Mouse (Mus musculus): ENCODE results near the gene Naaladl2. TPM values are rescaled to one million over a fixed set of nuclear protein-coding genes. Genes with fewer than 3 reads are reported as not detected.
A peak's percentile ranks its signal among the peaks of the same experiment; 100 is the strongest.
"Not testable (repeated sequence)": the region's sequence is repeated elsewhere in the genome, so short reads cannot be mapped to it uniquely, and the experiment has no call there.

Gene Naaladl2
- 1 to 10 TPM; 3.9 to 4.9 TPM for total RNA-seq (2021)
- long read RNA-seq, experiment 1, partial matches to known transcripts = 4 of 12 reads
- long read RNA-seq, experiment 1, other reads (novel, unspliced or antisense) = 7 of 12 reads
- long read RNA-seq, experiment 2 = 0 reads

DNA sequence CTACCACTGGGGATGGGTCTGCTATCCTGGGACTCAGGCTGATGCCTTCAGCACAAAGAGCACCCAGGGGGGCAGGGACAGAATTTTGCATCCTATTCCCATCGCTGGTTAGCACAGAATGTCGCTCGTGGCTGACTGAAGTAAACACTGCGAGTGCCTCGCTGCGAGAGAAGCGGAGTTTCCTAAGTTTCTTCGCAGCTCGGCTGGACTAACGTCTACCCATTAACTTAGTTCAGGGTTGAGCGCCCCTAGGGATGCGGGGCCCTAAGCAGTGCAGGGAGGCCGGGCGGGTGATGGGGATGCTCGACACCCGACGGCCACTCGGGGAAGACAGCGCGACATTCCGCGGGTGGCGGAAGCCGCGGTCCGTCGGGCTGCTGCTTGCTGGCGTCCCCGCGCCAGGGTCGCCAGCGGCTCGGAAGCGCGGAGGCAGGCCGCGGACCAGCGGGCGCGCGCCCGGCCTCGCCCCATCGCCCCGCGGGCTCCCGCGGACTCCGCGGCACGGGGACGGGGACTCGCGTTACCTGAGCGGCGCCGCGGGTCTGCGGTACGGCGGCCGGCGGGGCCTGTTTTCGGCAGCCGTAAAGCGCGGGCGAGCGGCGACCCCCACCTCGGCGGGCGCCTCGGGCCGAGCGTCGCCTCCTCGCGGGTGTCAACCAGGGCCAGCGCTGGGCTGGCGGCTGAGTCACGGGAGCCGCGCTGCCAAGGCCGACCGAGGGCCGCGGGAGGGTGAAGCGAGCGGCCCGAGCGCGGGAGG, at the start of gene Naaladl2:
Gene Naaladl2 (minus strand): TSS at position 707 of the 757 bp plus-strand sequence.
- DNase-seq = peak; percentile 73

DNA sequence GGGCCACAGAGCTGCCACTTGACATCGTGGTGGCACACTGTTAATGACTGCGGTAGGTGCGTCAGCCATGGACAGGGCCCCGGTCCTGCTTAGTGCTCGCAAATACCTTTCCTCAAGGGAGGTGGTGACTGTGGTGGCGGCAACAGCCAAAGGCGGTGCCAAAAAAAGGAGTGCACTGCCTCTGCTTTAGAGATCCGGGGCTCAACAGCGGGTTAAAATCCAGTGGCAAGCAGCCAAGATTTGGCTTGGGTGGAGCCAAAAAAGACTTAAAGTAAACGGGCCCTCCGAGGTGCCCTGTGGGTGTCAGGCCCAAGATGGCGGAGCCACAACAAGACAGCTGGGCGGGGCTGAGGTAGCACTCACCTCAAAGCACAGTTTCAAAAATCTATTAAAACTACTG, 7.7 kb upstream of the Naaladl2 start:
- DNase-seq = no peak

DNA sequence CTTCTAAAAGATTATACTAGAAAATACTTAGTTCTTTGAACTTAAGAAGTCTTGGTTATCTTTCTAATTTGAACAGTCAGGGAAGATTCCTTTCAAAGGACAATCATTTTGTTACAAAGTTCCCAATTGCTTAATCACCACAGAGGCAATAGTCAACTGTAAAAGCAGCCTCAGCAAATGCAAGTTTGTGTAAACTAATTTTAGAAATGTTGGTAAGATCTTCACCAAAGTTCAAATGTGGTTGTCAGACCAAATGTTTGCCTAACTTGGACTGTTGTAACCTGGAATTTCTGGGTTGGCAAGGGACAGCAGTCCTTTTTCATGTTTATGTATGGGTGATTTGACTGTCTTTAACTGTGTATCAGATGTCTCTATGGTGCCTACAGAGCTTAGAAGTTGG, 3.2 kb upstream of the Naaladl2 start:
- no peak for DNase-seq

DNA sequence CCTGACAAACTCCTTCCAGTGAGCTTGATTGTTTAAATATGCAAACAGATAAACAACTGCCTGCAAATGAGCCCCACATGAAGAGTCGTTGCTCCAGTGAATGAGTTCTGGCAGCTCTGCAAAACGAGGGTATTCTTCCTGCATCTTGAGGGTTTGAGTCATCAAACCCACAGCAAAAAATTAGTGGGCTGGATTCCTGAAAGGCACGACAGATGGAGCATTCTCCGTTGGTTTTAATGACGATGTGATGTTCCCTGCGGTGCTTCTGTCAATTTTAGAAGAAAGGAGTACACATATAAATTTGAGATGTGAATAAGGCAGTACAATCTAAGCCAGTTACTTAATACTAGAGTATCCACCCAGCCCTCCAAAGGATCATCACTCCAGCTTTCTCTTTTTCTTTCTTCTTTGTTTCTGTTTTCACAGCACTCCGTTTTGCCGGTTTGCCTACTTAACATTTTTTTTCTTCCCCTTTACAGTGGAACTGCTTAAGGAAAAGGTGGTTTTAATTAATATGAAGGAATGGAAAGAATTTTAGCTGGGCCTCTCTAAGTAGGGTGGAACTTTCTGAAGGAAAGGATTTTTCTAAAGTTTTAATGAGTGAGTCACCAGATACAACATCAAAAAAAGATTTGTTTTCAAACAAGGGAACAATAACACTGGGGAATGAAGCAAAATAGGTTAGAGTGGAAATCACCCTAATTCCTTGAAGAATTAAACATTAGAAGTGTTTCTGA, 1.1 kb upstream of the Naaladl2 start:
- DNase-seq = no peak

DNA sequence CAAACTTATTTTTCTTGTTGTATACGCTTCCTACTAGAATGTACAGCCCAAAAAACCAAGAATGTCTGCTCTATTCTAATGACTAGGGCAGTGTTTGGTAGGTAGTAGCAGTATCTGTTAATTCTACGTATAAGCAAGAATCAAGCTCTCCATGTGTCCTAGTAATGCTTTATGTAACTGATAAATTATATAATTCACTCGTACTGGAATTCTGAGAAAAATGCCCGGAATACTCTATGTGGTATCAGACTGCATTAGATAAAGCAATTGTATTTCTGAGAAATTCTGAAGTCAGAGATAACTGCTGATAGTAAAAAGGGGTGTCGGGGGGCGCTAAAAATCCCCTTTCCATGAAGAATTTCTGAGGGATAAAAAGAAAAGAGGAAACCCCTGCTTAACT, 950 bp downstream of the Naaladl2 start:
- no peak for DNase-seq

DNA sequence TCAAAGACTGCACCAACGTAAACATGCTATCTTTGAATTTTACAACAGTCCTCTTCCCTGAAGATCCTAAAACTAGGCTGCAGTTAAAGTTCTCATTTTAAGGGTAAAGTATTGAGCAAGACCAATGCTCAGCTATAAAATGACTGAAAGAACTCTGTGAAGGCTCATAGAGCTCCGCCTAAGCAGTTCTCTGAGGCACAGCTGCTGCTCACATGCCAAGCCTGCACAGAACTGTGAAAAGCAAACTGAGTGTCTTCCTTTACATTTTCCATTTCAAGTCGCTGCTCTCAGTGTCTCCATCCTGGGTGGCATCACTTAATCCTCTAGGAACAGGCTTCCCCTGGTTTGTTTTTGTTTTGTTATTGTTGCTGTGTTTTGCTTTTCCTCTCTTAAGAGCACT, 12.2 kb downstream of the Naaladl2 start:
- DNase-seq = no peak

DNA sequence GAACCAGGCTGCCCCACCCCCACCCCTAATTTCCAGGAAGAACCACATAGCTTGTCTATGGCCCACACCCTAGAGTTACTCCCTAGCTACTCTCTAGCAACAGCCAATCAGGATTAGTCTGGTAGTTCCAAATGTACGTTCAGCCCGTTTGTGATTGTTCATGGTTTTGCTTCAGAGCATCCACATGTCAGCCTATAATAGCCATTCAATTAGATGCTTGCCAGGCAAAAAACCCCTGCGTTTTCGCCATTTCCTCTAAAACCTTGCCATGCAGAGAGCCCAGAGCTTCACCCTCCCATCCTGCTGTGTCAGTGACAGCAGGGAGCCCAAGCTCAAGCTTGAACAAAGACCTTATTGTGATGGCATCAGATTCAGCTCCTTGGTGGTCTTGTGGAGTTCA, 16.2 kb downstream of the Naaladl2 start:
- no peak for DNase-seq

DNA sequence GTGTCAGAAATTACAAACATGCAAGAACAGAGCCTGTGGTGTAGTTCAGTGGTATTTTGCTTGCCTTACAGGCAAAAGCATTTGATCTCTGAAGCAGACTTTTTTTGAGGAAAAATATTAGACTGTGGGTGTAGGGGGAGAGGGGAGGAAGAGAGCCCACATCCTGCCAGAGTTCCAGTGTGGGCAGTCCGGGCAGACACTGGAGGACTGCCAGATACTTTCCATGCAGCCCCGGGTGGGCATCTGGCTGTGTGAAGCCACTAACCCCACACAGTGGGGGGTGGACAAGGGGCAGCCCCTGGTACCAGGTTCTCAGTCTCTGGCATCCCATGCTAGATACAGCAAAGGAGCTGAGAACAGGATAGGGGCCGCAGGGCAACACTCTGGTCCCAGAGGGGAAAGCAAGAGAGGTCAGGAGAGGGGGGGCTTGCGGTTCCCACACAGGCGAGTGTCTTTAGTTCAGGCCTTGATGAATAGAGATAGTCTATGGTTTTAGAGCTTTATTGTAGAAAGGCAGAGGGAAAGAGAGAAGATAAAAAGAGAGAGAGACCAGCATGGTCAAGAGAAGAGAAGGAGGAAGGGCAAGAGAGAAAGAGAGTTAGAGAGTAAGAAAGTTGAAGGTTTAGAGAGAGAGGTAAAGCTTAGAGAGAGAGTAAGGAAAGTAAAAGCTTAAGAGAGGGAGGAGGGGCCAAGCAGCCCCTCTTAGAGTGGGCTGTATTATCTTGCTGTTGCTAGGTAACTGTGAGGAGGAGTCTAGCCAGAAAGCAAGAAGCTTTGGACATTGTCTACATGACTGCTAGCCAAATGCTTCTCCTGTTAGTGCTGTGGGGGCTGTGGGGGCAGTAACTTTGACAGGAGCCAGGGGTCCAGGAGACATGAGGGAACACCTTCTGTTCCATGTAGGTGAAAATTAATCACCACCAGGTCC, 18.9 kb downstream of the Naaladl2 start:
- DNase-seq = no peak

DNA sequence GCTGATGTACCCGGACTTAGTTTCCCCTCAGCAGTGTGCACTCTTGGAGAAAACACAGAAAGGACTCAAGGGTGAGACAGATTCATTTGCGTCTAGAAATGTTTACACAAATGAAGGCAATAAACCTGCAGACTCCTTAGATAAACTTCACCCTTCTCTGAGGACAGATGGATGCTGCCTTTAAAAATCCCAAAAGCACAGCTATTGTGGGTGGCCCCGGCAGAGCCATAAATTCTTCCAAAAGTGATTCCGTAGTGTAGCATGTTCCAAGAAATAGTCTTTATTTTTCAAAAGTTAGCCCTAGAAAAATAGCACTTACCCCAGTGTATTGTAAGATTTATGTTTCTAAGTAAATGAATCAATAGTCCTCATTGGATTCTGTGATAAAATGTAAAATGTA, 31.0 kb downstream of the Naaladl2 start:
- DNase-seq = no peak

DNA sequence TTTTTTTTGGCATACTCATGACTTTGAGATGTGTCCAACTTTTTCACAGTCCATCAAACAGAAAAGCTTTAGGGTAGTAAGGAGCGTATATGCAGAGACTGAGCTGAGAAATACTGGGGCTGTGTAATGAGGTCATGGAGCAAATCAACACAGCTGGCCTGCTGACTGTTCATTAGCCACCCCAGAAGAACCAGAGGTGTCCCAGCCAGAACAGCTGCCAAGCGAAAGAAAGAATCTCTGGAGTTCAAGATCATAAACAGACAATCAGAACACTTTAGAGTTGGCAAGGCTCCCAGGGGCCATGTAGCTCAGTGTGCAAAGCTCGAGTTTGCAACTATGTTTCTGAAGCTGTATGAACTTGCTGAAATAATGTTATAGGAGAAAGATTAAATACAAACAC, 35.1 kb downstream of the Naaladl2 start:
- DNase-seq = peak; percentile 5

DNA sequence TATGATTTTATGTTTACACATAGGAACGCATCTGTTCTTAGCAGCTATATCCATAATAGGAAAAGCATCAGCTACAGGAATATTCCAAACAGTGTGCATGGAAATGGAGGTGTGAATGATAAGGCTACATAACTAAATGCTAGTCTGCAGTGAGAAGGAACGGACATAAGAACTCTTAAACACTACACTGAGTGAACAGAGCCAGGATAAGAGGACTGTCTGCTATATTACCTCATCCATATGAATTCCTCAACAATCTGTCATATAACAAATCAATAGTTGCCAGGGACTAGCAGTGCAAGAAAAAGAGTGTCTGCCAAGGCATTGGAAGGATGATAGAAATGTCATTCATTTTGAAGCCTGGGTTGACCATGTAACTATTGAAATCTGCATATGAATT, 51.1 kb downstream of the Naaladl2 start:
- DNase-seq = no peak

DNA sequence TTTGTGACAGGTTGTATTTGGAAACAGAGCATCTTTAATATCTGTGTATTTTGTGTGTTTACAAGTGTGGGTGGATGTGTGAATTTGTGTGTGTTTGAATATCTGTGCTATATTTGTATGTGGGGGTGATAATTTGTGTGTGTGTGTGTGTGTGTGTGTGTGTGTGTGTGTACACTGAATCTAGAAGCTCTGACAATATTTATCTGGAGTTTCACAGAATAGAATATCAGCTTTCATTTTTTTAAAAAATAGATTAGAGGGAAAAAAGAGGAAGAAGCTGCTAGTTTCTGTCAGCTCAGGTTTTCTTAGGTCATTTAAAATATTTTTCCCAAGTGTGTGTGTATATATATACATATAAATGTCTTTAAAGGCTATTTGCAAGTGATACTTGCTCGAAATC, 68.3 kb downstream of the Naaladl2 start:
- no peak for DNase-seq

DNA sequence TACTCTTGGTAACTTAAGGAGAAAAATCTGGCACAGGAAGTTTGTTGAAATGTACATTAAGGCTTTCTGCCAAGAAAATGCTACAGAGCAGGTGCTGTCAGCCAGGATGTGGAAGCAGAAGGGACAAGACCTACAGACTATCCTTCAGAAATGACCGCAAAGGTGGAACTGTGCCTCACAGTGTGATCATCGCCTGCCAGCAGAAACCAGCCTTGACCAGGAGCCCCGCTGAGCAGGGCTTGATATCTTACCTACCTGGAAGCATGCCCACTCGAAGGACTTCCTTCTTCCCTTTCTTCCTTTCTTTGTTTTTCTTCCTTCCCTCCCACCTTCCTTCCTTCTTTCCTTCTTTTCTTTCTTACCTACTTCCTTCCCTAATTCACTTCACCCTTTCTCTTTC, 69.8 kb downstream of the Naaladl2 start:
- DNase-seq = no peak

DNA sequence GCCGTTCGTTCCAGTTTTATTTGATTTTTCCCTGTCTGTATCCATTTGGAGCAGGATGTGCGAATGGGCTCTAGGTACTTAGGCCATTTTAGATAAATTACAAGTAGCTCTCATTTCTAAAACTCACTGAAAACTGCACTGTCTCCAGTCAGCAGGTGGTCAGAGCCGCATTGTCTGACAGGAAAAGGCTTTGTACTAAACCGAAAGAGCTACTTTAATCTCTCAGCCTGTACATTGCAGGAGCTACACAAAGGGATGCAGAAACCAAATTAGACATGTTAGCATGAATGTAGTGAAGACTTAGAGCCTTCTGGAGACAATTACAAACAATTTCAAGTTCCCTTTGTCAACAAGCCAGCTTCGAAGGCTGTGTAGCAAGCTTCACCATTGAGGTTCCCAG, 70.2 kb downstream of the Naaladl2 start:
- DNase-seq = no peak

DNA sequence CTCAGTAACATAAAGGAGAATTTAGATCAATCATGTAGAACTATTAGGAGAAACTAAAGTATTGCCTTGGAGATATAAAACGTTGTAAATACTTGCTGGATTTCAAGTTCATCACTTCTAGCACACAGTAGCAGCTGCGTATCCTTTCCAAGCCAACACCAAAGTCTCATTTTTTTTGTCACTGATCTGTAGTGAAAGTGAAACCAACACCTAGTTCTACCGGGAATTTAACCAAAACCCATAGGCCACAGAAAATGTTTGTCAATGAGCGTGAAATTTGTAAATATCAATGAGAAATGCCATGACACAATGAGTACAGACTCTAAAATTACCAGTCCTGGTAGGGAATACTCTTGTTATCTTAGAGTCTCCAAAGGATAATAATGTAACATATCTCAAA, 80.8 kb downstream of the Naaladl2 start:
- no peak for DNase-seq

DNA sequence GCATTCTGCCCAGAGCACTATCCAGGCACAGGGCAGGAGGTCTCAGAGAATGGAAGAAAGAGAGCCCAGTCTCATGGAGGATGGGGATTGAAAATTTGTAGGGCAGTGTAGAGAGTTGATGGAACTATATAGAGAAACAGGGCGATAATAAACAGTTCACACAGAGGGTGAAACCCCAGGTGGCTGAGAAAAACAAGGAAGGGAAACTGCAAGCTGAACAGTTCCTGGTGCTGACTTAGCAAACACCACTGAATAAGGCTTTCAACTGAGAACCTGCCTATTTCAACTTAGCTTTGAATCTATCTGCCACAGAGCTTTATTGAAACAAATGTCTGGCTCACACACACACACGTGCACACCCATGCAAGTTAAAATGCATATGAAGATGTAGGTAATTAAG, 91.1 kb downstream of the Naaladl2 start:
- DNase-seq = no peak

DNA sequence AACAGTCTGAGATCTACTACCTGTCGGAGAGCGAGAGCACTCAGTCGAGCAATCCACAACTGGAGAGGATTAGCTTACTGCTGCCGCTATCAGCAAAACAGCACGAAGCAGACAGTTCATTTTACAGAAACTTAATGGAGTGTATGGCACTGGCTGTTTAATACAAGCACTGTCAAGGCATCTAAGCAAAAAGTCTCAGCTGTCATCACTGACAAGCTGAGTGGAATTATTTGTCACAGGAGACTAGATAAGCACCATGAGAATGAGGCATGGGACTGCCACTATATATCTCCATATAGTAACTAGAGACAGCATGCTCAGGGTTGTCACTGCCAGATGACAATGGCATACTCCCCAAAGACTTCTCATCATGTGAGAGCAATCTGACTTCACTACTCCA, 124.1 kb downstream of the Naaladl2 start:
- DNase-seq = no peak

DNA sequence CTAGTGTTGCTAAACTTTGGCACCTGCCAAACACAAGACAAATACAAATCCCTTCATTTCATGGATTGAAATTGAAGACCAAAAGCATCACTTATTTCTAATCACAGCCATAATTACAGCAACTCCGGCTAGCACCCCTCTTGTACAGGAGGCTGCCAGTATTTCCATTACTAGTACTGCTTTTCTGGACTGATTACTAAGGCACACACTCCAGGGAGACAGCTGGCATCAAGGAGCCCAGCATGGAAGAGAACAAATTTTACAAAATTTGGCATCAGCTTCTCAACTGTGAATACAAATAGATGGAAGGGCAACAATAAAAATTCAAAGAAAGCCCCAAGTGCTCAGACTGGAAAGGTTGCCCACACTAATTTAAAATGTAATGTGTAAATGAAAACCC, 133.3 kb downstream of the Naaladl2 start:
- DNase-seq = no peak

DNA sequence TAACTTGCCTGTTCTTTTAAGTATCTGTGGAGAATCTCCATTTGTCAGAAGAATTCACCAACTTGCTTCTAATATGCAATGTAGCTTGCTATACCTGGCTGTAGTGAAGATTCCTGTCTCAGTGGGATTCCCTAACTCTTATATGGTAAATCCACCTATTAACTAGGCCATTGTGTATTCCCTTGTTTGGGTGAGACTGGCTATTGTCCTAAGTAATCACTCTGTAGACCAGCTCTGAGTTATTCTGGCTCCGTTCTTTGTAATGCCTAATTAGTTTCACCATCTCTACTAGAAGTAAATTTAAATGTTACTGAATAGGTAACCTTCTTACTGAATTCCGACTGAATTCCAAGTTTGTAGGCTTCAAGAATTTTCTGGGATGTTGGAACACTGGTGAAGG, 137.3 kb downstream of the Naaladl2 start:
- not testable (repeated sequence) for DNase-seq

DNA sequence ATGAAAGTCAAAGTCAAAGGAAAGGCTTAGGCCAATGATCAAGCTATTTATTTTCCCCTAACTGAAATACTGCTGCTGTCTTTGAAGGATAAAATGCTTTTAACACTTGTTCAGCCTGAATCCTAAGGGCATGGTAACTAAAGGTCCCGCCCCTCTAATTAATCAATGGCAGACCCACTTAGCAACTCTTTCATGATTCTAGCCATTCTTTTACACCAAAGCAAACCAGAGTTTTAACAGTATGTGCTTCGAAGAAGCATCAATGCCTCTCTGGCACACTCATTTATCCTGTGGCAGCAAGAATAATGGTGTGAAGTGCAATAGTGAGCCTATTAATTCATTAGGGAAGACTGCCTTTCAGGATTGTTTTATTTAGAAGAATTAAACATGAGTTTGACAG, 151.5 kb downstream of the Naaladl2 start:
- no peak for DNase-seq

DNA sequence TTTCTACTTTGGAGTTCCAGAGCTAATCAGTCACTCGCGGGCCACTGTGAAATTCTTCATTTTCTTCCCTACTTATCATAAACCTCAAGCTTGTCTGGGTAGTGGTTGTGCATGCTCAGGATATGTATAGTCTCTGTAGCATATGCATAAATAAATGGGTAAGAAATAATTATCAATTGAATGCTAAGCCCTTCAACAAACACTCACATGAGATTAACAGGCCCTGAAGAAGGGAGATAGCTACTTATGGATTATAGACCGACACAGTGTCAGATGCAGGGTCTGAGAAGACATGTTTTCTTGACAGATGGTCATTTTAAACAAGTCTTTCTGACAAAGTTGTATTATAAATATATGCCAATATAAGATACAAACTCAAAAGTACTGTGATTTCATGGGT, 152.0 kb downstream of the Naaladl2 start:
- no peak for DNase-seq

DNA sequence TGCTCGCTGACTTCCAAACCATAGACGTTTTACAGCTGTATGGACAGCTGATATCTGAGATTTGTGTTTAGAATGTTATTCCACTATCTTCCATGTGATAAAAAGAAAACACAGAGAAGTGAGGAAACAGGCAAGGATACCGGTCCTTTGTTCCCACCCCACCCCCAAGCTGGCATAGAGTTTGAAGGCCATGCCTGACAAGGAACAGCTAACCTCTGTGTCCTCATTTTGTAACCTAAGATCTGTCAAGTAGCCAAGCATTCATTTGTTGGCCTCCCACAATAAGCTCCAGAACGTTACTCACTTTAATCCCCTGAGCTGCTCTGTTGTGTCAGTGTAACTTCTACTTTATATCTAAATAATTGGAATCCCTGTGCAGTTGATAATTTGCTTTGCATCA, 161.9 kb downstream of the Naaladl2 start:
- peak; percentile 55 for DNase-seq

DNA sequence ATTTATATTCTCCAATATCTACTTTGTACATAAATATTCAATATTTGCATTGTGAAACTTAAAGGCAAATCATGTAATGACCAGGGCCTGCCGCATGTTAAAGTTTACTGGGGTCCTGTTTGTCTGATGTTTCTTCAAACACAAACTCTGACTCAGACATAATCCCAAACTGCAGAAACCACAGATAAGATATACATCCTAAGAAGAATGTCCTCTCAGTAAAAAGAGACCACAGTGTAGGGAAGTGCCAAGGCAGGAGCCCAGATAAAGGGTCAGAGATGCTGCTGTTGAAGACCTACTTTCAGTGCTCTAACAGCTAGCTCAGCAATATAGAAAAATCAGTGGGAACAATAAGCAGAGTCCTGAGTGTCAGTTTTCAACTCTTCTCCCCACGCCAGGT, 201.9 kb downstream of the Naaladl2 start:
- no peak for DNase-seq
